Mouse (Mus musculus) midbrain, embryonic 11.5 days (tissue): ENCODE measurements around the gene Tmub1. TPM values are rescaled to one million over a fixed set of nuclear protein-coding genes. Genes with fewer than 3 reads are reported as not detected.

Source experiments
- ATAC-seq: fragments of 200-750 bp; cut with Nextera tagmentation; 2 replicates; pipeline ENCODE4 v1.8.0; 2017; ENCODE audit warnings: moderate TSS enrichment, moderate library complexity; ENCODE audit not compliant: low FRiP score
- DNase-seq: peaks from one replicate; pipeline ENCODE4 v3.0.0; 2015; ENCODE audit warnings: low spot score; ENCODE audit errors: missing footprints
- H3K27ac ChIP-seq: fragments of 300-500 bp; sonication (generic); 2 replicates; pipeline ENCODE4 v1.5.1; 2014; ENCODE audit warnings: low read depth, low read length
- H3K27me3 ChIP-seq: fragments of 300-500 bp; sonication (generic); 2 replicates; pipeline ENCODE4 v1.6.1; 2014; ENCODE audit warnings: mild to moderate bottlenecking, low read length, moderate library complexity, mixed read lengths; ENCODE audit not compliant: control insufficient read depth, insufficient read depth
- H3K36me3 ChIP-seq: fragments of 300-500 bp; sonication (generic); 2 replicates; pipeline ENCODE4 v1.6.1; 2014; ENCODE audit warnings: mild to moderate bottlenecking, low read length, moderate library complexity, mixed read lengths; ENCODE audit not compliant: control insufficient read depth, insufficient read depth
- H3K4me1 ChIP-seq: fragments of 300-500 bp; sonication (generic); 2 replicates; pipeline ENCODE4 v1.6.1; 2014; ENCODE audit warnings: low read length; ENCODE audit not compliant: control insufficient read depth, insufficient read depth
- H3K4me2 ChIP-seq: fragments of 300-500 bp; sonication (generic); 2 replicates; pipeline ENCODE4 v1.6.1; 2014; ENCODE audit warnings: mild to moderate bottlenecking, moderate library complexity
- H3K4me3 ChIP-seq: fragments of 300-500 bp; sonication (generic); 2 replicates; pipeline ENCODE4 v1.5.1; 2014; ENCODE audit warnings: low read depth, low read length
- H3K9ac ChIP-seq: fragments of 300-500 bp; sonication (generic); 2 replicates; pipeline ENCODE4 v1.6.1; 2014; ENCODE audit warnings: low read length
- H3K9me3 ChIP-seq: fragments of 300-500 bp; sonication (generic); 2 replicates; pipeline ENCODE4 v1.6.1; 2016; ENCODE audit warnings: low read length; ENCODE audit not compliant: control insufficient read depth
- WGBS: fragments of 180-500 bp; shearing (Covaris S2); extraction: QIAGEN DNeasy Blood & Tissue Kit; methylation state at CpG from one replicate; pipeline ENCODE4 v1.1.7; 2014; 5-methylcytosine and 5-hydroxymethylcytosine counted together
- polyA plus RNA-seq: library from polyadenylated mRNA; unstranded; fragments of >200 nt; fragmentation: Nextera tagmentation; extraction: Ambion mirVana; gene quantifications from 2 replicates; pipeline ENCODE4 v1.2.1, GENCODE M21; 2014

Gene Tmub1
- polyA plus RNA-seq, 1 experiment from 2014 or later = 32.3 TPM

DNA sequence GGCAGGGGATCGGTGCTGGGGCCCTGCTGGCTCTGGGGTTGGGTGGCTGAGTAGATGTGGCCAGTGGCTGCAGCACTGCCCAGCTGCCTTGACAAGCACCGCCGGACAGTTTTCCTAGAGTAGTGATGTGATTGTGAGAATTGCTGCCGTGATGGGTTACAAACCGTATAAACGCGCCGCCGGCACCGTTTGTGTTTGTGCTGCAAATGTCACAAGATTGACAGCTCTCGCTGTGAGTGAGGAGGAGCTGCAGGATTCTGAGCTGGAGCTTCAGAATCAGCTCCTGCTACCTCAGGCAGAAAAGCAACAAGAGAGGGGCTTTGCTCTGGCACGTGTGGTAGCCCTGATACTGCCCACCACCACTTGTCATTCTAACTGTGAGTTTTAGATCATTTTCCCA lies 19.1 kb upstream of the Tmub1 start:
- Histone ChIP-seq H3K9ac (no peak overlapping the region), H3K27ac (no peak overlapping the region), H3K27me3 (no peaks in the 10 kb centered on the region), H3K4me1 (peaks cover 12% of the 10 kb centered on the region), H3K4me3 (no peak overlapping the region), H3K9me3 (no peaks in the 10 kb centered on the region), H3K36me3 (0 out of 2 replicates have a peak, but pooled peaks cover 2% of the 10 kb centered on the region), H3K4me2 (no peak overlapping the region)
- DNase-seq = no peak
- WGBS = 37% methylated on average over 12 of the region's 12 CpGs
- ATAC-seq = no peak

DNA sequence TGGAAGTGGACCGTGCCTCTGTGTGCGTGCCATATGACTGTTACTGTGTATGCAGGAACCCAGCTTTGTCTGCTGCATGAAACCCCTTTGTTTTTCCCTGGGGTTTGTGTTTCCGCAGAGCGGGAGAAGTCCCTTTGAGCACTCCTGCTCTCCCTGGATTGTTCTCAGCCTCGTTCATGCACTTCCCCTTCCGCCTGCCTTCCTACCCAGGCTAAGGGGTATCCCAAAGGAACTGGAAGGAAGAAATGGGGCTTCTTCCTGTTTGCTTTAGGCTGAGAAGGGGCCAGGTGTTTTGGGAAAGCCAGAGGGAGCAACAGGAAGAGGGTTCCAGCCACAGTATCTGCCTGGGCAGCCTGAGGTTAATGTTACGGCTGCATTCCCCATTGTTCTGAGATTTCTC lies 8.0 kb upstream of the Tmub1 start:
- ATAC-seq (no peak), DNase-seq (no peak)
- H3K4me3 ChIP-seq = no peak overlapping the region
- H3K27me3 ChIP-seq = no peaks in the 10 kb centered on the region
- WGBS = 63% methylated on average over 7 of the region's 7 CpGs
- H3K4me2 ChIP-seq = 0 out of 2 replicates have a peak overlapping the region, but pooled peaks have one; percentile 8
- no peak overlapping the region for H3K27ac ChIP-seq
- H3K9me3 ChIP-seq = no peaks in the 10 kb centered on the region
- H3K4me1 ChIP-seq = peaks cover 34% of the 10 kb centered on the region
- peak overlapping the region; percentile 13; the same call in 1 of the 2 replicates for H3K9ac ChIP-seq
- no peaks in the 10 kb centered on the region for H3K36me3 ChIP-seq

- 66% methylated on average over 3 of the region's 3 CpGs for WGBS
Observed at GRCm38 (mm10) chr5:24455076-24455475, 7.4 kb upstream of the Tmub1 start.

GRCm38 (mm10) chr5:24453985-24454303 lies 6.3 kb upstream of the Tmub1 start:
- H3K36me3 ChIP-seq = no peaks in the 10 kb centered on the region
- WGBS = 25% methylated on average over 2 of the region's 2 CpGs
- peaks cover 34% of the 10 kb centered on the region for H3K4me1 ChIP-seq
- peak overlapping the region; percentile 98 for H3K4me3 ChIP-seq
- no peaks in the 10 kb centered on the region for H3K9me3 ChIP-seq
- H3K27ac ChIP-seq = peak overlapping the region; percentile 48; the same call in 1 of the 2 replicates
- peak overlapping the region; percentile 93 for H3K4me2 ChIP-seq
- DNase-seq (no peak), ATAC-seq (no peak)
- peak overlapping the region; percentile 97 for H3K9ac ChIP-seq
- no peaks in the 10 kb centered on the region for H3K27me3 ChIP-seq

More at GRCm38 (mm10) chr5:24455076-24455475, 7.4 kb upstream of the Tmub1 start:
- Histone ChIP-seq H3K9me3 (no peaks in the 10 kb centered on the region), H3K9ac (peak overlapping the region; percentile 13; the same call in 1 of the 2 replicates), H3K36me3 (no peaks in the 10 kb centered on the region), H3K4me1 (peaks cover 34% of the 10 kb centered on the region), H3K4me2 (0 out of 2 replicates have a peak overlapping the region, but pooled peaks have one; percentile 4), H3K27ac (no peak overlapping the region), H3K27me3 (no peaks in the 10 kb centered on the region), H3K4me3 (no peak overlapping the region)
- ATAC-seq (no peak), DNase-seq (no peak)

GRCm38 (mm10) chr5:24453283-24453984 lies 5.8 kb upstream of the Tmub1 start:
- ATAC-seq = peak; percentile 2; the same call in 1 of the 2 replicates
- Histone ChIP-seq H3K9ac (peak overlapping the region; percentile 97), H3K4me1 (peaks cover 34% of the 10 kb centered on the region), H3K9me3 (no peaks in the 10 kb centered on the region), H3K27ac (peak overlapping the region; percentile 48), H3K27me3 (no peaks in the 10 kb centered on the region; the same call in 1 of the 2 replicates), H3K36me3 (no peaks in the 10 kb centered on the region), H3K4me2 (peak overlapping the region; percentile 93), H3K4me3 (peak overlapping the region; percentile 98)
- WGBS = 4% methylated on average over 5 of the region's 5 CpGs
- DNase-seq = peak; percentile 91

GRCm38 (mm10) chr5:24452691-24453233 lies 5.1 kb upstream of the Tmub1 start:
- H3K4me1 ChIP-seq = peaks cover 38% of the 10 kb centered on the region
- H3K9ac ChIP-seq = peak overlapping the region; percentile 97
- peak overlapping the region; percentile 85 for H3K27ac ChIP-seq
- peak overlapping the region; percentile 98 for H3K4me3 ChIP-seq
- DNase-seq (no peak), ATAC-seq (peak; percentile 20)
- no peaks in the 10 kb centered on the region; the same call in 1 of the 2 replicates for H3K27me3 ChIP-seq
- H3K4me2 ChIP-seq = peak overlapping the region; percentile 93
- H3K9me3 ChIP-seq = no peaks in the 10 kb centered on the region
- WGBS = 0% methylated on average over 28 of the region's 29 CpGs
- no peaks in the 10 kb centered on the region for H3K36me3 ChIP-seq

- peak within 1 kb of the TSS; percentile 97 for H3K9ac ChIP-seq
- under 1% methylated on average over 40 of the region's 85 CpGs for WGBS
- no peaks in the 10 kb centered on the region for H3K36me3 ChIP-seq
- peaks cover 41% of the 10 kb centered on the region for H3K4me1 ChIP-seq
- peak within 1 kb of the TSS; percentile 85 for H3K27ac ChIP-seq
- peak within 1 kb of the TSS; percentile 93 for H3K4me2 ChIP-seq
- H3K27me3 ChIP-seq = no peaks in the 10 kb centered on the region; the same call in 1 of the 2 replicates
- ATAC-seq (peak; percentile 3; the same call in 1 of the 2 replicates), DNase-seq (peak; percentile 94)
- no peaks in the 10 kb centered on the region for H3K9me3 ChIP-seq
- H3K4me3 ChIP-seq = peak within 1 kb of the TSS; percentile 98
Observed at GRCm38 (mm10) chr5:24452030-24452690, 4.5 kb upstream of the Tmub1 start, which contains the start of gene Agap3. Gene Agap3 (plus strand): TSS chr5:24452177.

- H3K4me2 ChIP-seq = peak overlapping the region; percentile 93
- ATAC-seq = peak; percentile 79
- H3K36me3 ChIP-seq = no peaks in the 10 kb centered on the region
- peak overlapping the region; percentile 85 for H3K27ac ChIP-seq
- no peaks in the 10 kb centered on the region; the same call in 1 of the 2 replicates for H3K27me3 ChIP-seq
- 4% methylated on average over 36 of the region's 66 CpGs for WGBS
- H3K4me1 ChIP-seq = peaks cover 41% of the 10 kb centered on the region
- peak overlapping the region; percentile 98 for H3K4me3 ChIP-seq
- H3K9me3 ChIP-seq = no peaks in the 10 kb centered on the region
- H3K9ac ChIP-seq = peak overlapping the region; percentile 97
- DNase-seq = peak; percentile 98
Observed at GRCm38 (mm10) chr5:24451264-24452029, 3.8 kb upstream of the Tmub1 start.
